Mouse (Mus musculus): ENCODE data around the gene 2700081O15Rik. TPM values are rescaled to one million over a fixed set of nuclear protein-coding genes. Genes with fewer than 3 reads are reported as not detected.

2700081O15Rik gene
- total RNA-seq, 2 experiments from 2014 or later: 17.1 to 20.0 TPM

DNA sequence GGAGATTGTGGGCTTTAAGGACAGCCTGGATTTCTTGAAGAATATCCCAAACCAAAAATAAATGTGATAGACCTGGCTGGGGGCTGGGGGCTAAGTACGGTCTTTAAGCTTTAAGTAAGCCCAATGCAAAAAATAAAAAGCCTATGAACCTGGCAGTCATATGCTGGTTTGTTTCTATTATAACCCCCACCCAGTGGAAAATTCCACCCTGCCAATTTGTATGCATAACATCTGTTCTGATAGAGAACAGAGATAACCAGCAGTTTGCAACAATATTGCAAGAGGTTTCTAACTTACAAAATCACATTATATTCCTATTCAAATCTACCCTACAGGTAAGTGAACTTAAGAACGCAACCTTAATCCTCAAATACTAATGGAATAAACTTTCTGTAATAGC, 53.2 kb downstream of the 2700081O15Rik start:
- no peak for DNase-seq (ENCODE audit: low spot score in 2 of 2)

Small RNAs within 50 kb of the gene (microRNA-seq; reads per million reads assigned to microRNA genes)
- 0 reads per million in 2 experiments for gene Mir6991 (ENCODE audit: borderline number of aligned reads in 2 of 2)

Other genes with a start within 250 kb of the 2700081O15Rik start
- 100 to 1,000 TPM in 1 of 2 experiments, 10 to 100 TPM in 1; 96.7 to 125 TPM for gene Otub1, start 211.3 kb upstream of the 2700081O15Rik start, total RNA-seq (2021)
- gene Cox8a, start 200.0 kb upstream of the 2700081O15Rik start, total RNA-seq (2021): 1,000 to 10,000 TPM; 1,005 to 1,597 TPM
- gene Naa40, start 176.4 kb upstream of the 2700081O15Rik start, total RNA-seq (2021): 10 to 100 TPM; 18.6 to 20.7 TPM
- gene Rcor2, start 150.3 kb upstream of the 2700081O15Rik start, total RNA-seq (2021): 1 to 10 TPM; 1.5 to 2.5 TPM
- gene Mark2, start 75.8 kb upstream of the 2700081O15Rik start, total RNA-seq (2021): 10 to 100 TPM; 63.5 to 64.0 TPM
- 10 to 100 TPM; 19.9 to 22.7 TPM for gene Spindoc, start 34.6 kb upstream of the 2700081O15Rik start, total RNA-seq (2021)
- 100 to 1,000 TPM; 137 to 151 TPM for gene Rtn3, start 65.7 kb downstream of the 2700081O15Rik start, total RNA-seq (2021)
- 100 to 1,000 TPM in 1 of 2 experiments, 10 to 100 TPM in 1; 84.3 to 121 TPM for gene Atl3, start 76.4 kb downstream of the 2700081O15Rik start, total RNA-seq (2021)
- gene Pla2g16, start 139.8 kb downstream of the 2700081O15Rik start, total RNA-seq (2021): 100 to 1,000 TPM in 1 of 2 experiments, 10 to 100 TPM in 1; 60.4 to 132 TPM
- 10 to 100 TPM; 18.9 to 67.5 TPM for gene Lgals12, start 189.6 kb downstream of the 2700081O15Rik start, total RNA-seq (2021)
- gene Hrasls5, start 194.9 kb downstream of the 2700081O15Rik start, total RNA-seq (2021): under 1 TPM; 0.30 to 0.77 TPM

Data from adrenal gland, adult 18-20 months (tissue).